Mouse (Mus musculus): ENCODE data around the gene Apobec3. TPM values are rescaled to one million over a fixed set of nuclear protein-coding genes. Genes with fewer than 3 reads are reported as not detected.
A peak's percentile ranks its signal among the peaks of the same experiment; 100 is the strongest.
"Not testable (repeated sequence)": the region's sequence is repeated elsewhere in the genome, so short reads cannot be mapped to it uniquely, and the experiment has no call there.

Gene Apobec3
- polyA plus RNA-seq, 1 experiment from 2014 or later = 11.0 TPM

GRCm38 (mm10) chr15:79879319-79879718, 12.1 kb upstream of the Apobec3 start:
- Histone ChIP-seq H3K9me3 (no peaks in the 10 kb centered on the region), H3K27ac (no peak overlapping the region), H3K4me1 (peaks cover 11% of the 10 kb centered on the region)

DNA sequence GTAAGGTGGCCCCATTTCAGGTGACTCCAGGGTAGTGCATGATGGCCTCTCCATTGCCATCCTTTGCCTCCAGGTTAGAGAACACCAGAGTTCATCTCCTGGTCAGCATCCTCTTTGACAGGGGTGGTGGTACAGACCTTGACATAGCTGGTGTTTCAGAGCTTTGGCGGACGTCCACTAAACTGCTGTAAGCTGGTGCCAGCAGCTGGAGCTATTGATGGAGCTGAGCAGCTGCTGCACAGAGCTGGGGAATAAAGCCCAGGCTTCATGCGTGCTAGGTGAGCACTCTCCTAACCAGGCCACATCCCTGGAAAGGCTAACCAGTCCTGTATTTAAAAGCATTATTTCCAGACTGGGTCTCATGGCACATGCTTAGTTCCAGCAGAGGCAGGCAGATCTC, 11.0 kb upstream of the Apobec3 start:
- Histone ChIP-seq H3K36me3 (replicated peaks) (no peaks in the 10 kb centered on the region), H3K27ac (no peak overlapping the region), H3K9me3 (no peaks in the 10 kb centered on the region), H3K4me1 (peaks cover 11% of the 10 kb centered on the region), H3K4me3 (no peak overlapping the region), H3K27me3 (ENCODE audit: poor library complexity, severe bottlenecking) (peaks cover 12% of the 10 kb centered on the region; the same call in 1 of the 2 replicates)
- WGBS = 88% methylated on average over 3 of the region's 3 CpGs
- DNase-seq (ENCODE audit: extremely low spot score, low spot score) = no peak

More at GRCm38 (mm10) chr15:79879319-79879718, 12.1 kb upstream of the Apobec3 start:
- Histone ChIP-seq H3K36me3 (replicated peaks) (no peaks in the 10 kb centered on the region), H3K27me3 (ENCODE audit: poor library complexity, severe bottlenecking) (peaks cover 12% of the 10 kb centered on the region; the same call in 1 of the 2 replicates), H3K4me3 (no peak overlapping the region)
- no peak for DNase-seq (ENCODE audit: extremely low spot score, low spot score)
- 73% methylated on average over 13 of the region's 13 CpGs for WGBS

- H3K36me3 ChIP-seq (replicated peaks) = no peaks in the 10 kb centered on the region
- DNase-seq (ENCODE audit: extremely low spot score, low spot score) = no peak
- peak overlapping the region; percentile 60 for H3K4me3 ChIP-seq
- 33% methylated on average over 19 of the region's 19 CpGs for WGBS
- H3K27me3 ChIP-seq (ENCODE audit: poor library complexity, severe bottlenecking) = peaks cover 12% of the 10 kb centered on the region; the same call in 1 of the 2 replicates
- peaks cover 11% of the 10 kb centered on the region for H3K4me1 ChIP-seq
- H3K27ac ChIP-seq = peak overlapping the region; percentile 91; the same call in 1 of the 2 replicates
- H3K9me3 ChIP-seq = no peaks in the 10 kb centered on the region
Measured at GRCm38 (mm10) chr15:79882623-79883267, 8.7 kb upstream of the Apobec3 start.

- Histone ChIP-seq H3K36me3 (replicated peaks) (no peaks in the 10 kb centered on the region), H3K4me1 (peaks cover 11% of the 10 kb centered on the region)
- WGBS = under 1% methylated on average over 30 of the region's 30 CpGs
Measured at GRCm38 (mm10) chr15:79883352-79883822, 8.1 kb upstream of the Apobec3 start.

DNA sequence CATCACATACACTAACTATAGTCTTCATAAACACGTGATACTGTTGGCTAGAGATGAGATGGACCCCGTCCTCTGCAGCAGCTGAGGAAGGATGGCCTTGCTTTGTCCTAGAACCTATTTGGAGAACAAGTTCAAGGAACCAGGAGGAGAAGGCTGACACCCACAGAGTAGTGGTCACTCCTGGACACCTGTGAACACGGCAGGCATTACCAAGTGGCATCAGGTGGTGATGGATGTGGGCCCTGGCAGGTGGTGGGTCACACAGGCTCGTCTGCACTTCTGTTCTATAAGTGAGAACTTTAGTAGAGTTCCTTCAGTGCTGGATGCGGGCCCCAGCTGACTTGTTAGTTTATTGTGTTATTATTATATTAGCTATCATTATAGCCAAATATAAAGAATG, 6.6 kb upstream of the Apobec3 start:
- Histone ChIP-seq H3K4me1 (peaks cover 11% of the 10 kb centered on the region), H3K27ac (no peak overlapping the region), H3K4me3 (no peak overlapping the region), H3K9me3 (no peaks in the 10 kb centered on the region), H3K36me3 (replicated peaks) (no peaks in the 10 kb centered on the region), H3K27me3 (ENCODE audit: poor library complexity, severe bottlenecking) (peaks cover 12% of the 10 kb centered on the region; the same call in 1 of the 2 replicates)
- whole genome bisulfite sequencing = 87% methylated on average over 5 of the region's 5 CpGs
- no peak for DNase-seq (ENCODE audit: extremely low spot score, low spot score)

More at GRCm38 (mm10) chr15:79883352-79883822, 8.1 kb upstream of the Apobec3 start:
- Histone ChIP-seq H3K27me3 (ENCODE audit: poor library complexity, severe bottlenecking) (peaks cover 12% of the 10 kb centered on the region; the same call in 1 of the 2 replicates), H3K27ac (peak overlapping the region; percentile 91), H3K4me3 (peak overlapping the region; percentile 60), H3K9me3 (no peaks in the 10 kb centered on the region)
- DNase-seq (ENCODE audit: extremely low spot score, low spot score) = peak; percentile 91

DNA sequence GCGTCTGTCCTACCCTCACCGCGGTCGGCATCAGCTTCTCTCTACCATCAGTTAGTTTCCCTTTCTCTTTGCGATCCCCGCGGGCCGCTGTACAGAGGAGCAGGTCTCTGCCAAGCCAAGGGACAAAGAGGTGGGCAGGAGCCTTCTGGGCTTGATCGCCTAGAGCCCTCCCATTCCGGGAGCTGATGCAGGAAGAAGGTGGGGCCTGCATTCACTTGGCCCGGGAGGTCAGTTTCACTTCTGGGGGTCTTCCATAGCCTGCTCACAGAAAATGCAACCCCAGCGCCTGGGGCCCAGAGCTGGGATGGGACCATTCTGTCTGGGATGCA, 718 bp downstream of the Apobec3 start:
- peaks cover 23% of the 10 kb centered on the region for H3K4me1 ChIP-seq
- WGBS = 0% methylated on average over 12 of the region's 12 CpGs
- peaks cover 34% of the 10 kb centered on the region for H3K27me3 ChIP-seq (ENCODE audit: poor library complexity, severe bottlenecking)
- H3K4me3 ChIP-seq = peak overlapping the region; percentile 51
- DNase-seq (ENCODE audit: extremely low spot score, low spot score) = peak; percentile 55
- peak overlapping the region; percentile 74 for H3K27ac ChIP-seq
- H3K36me3 ChIP-seq (replicated peaks) = no peaks in the 10 kb centered on the region
- no peaks in the 10 kb centered on the region for H3K9me3 ChIP-seq

- DNase-seq (ENCODE audit: extremely low spot score, low spot score) = no peak
- Histone ChIP-seq H3K27ac (0 out of 2 replicates have a peak overlapping the region, but pooled peaks have one; percentile 74), H3K36me3 (replicated peaks) (no peaks in the 10 kb centered on the region), H3K9me3 (no peaks in the 10 kb centered on the region), H3K4me3 (peak overlapping the region; percentile 51), H3K4me1 (peaks cover 23% of the 10 kb centered on the region), H3K27me3 (ENCODE audit: poor library complexity, severe bottlenecking) (peaks cover 34% of the 10 kb centered on the region)
- WGBS = 80% methylated on average over 15 of the region's 15 CpGs
Measured at GRCm38 (mm10) chr15:79892995-79893823, 1.8 kb downstream of the Apobec3 start.

DNA sequence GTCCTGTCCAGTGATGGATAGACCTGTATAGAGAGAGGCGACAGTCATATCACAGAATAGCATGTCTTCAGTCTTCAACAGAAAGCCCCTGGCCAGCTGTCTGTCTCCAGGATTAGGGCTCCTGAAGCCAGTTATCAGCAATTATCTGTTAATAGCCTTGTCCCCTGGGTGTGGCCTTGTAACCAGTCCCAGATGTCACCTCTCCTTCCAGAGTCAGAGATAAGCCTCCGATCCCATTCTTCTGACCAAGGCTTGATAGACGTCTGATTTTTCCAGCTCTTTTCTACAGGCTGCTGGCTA, 2.3 kb downstream of the Apobec3 start:
- 66% methylated on average over 3 of the region's 3 CpGs for WGBS

GRCm38 (mm10) chr15:79894343-79894742, 2.9 kb downstream of the Apobec3 start:
- Histone ChIP-seq H3K4me1 (peaks cover 23% of the 10 kb centered on the region), H3K9me3 (no peaks in the 10 kb centered on the region), H3K36me3 (replicated peaks) (no peaks in the 10 kb centered on the region), H3K4me3 (no peak overlapping the region), H3K27me3 (ENCODE audit: poor library complexity, severe bottlenecking) (peaks cover 34% of the 10 kb centered on the region), H3K27ac (no peak overlapping the region)
- DNase-seq (ENCODE audit: extremely low spot score, low spot score) = no peak
- WGBS = 81% methylated on average over 4 of the region's 4 CpGs

More for the DNA sequence above, 2.3 kb downstream of the Apobec3 start:
- H3K9me3 ChIP-seq = no peaks in the 10 kb centered on the region
- H3K36me3 ChIP-seq (replicated peaks) = no peaks in the 10 kb centered on the region
- no peak overlapping the region for H3K27ac ChIP-seq
- peaks cover 23% of the 10 kb centered on the region for H3K4me1 ChIP-seq
- no peak overlapping the region for H3K4me3 ChIP-seq
- H3K27me3 ChIP-seq (ENCODE audit: poor library complexity, severe bottlenecking) = peaks cover 34% of the 10 kb centered on the region
- no peak for DNase-seq (ENCODE audit: extremely low spot score, low spot score)

DNA sequence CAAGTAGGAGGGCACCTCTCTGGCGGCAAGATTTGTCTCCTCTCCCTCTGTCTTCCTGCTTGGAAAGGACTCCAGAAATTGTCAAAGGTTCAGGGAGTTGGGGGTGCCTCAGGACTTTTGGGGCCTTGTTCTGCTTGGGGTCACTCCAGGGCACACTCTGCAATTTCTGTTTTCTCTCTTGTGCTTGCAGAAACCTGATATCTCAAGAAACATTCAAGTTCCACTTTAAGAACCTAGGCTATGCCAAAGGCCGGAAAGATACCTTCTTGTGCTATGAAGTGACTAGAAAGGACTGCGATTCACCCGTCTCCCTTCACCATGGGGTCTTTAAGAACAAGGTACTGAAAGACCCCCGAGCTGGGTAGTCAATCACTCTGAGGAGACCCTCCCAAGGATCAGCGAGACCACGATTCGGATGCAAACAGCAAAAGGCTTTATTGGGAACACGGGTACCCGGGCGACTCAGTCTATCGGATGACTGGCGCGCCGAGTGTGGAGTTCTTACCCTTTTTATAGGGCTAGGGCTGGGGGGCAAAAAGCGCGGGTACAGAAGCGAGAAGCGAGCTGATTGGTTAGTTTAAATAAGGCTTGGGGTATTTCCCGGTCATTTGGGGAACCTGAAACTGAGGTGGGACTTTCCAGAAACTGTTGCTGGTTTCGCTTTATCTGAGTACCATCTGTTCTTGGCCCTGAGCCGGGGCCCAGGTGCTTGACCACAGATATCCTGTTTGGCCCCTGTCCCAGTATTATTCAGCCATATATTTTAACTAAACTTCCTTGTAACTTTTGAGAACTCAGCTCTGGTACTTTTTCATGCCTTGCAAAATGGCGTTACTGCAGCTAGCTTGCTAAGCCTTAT, 4.0 kb downstream of the Apobec3 start:
- not testable (repeated sequence) for H3K27ac ChIP-seq; H3K4me3 ChIP-seq; DNase-seq (ENCODE audit: extremely low spot score, low spot score); H3K9me3 ChIP-seq; H3K36me3 ChIP-seq (replicated peaks)
- Histone ChIP-seq H3K27me3 (ENCODE audit: poor library complexity, severe bottlenecking) (peaks cover 32% of the 10 kb centered on the region), H3K4me1 (peaks cover 23% of the 10 kb centered on the region)
- 91% methylated on average over 13 of the region's 23 CpGs for WGBS

DNA sequence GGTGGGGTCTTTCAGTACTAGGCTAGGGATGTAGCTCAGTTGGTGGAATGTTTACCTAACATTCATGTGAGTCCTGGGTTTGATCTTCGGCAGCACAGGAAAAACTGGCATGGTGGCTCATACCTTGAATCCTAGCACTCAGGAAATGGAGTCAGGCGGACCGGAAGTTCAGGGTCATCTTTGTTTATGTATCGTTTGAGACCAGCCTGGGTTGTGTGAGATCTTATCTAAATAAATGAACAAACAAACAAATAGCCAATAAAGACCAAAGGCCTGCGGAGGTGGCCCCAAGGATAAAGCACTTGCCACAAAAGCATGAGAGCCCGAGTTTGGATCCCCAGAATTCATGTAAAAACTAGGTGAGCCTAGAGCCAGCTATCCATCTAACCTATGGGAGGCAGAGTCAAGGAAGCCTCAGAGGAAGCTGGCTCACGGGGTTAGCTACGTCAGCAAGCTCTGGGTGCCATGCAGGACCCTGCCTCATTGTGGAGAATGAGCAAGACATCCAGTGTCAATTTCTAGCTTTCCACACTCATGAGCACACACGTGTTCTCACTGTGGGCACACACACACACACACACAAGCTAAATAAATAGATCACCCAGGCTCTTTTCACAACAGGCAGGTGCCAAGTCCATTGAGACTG, 4.7 kb downstream of the Apobec3 start:
- Histone ChIP-seq H3K4me1 (peaks cover 22% of the 10 kb centered on the region), H3K9me3 (no peaks in the 10 kb centered on the region), H3K4me3 (no peak overlapping the region), H3K27ac (no peak overlapping the region), H3K36me3 (replicated peaks) (no peaks in the 10 kb centered on the region), H3K27me3 (ENCODE audit: poor library complexity, severe bottlenecking) (peaks cover 25% of the 10 kb centered on the region)
- WGBS = 89% methylated on average over 9 of the region's 9 CpGs
- no peak for DNase-seq (ENCODE audit: extremely low spot score, low spot score)

DNA sequence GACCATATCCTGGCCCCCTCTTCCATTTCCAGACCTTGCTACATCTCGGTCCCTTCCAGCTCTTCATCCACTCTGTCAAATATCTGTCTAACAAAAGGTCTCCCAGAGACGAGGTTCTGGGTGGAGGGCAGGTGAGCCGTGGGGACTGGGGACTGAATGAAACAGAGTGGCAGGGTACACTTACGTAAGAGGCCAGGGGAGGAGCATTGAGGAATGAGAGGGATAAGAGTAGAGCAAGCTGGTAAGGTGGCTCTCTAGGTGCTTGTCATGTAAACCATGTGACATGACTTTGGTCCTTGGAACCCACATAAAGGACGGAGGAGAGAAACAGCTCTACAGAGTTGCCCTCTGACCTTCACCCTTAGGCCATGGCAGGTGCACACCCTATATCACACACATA, 7.5 kb downstream of the Apobec3 start:
- 85% methylated on average over 5 of the region's 5 CpGs for WGBS
- H3K27ac ChIP-seq = no peak overlapping the region
- no peak overlapping the region for H3K4me3 ChIP-seq
- H3K27me3 ChIP-seq (ENCODE audit: poor library complexity, severe bottlenecking) = no peaks in the 10 kb centered on the region
- no peaks in the 10 kb centered on the region for H3K9me3 ChIP-seq
- no peaks in the 10 kb centered on the region for H3K36me3 ChIP-seq (replicated peaks)
- H3K4me1 ChIP-seq = no peaks in the 10 kb centered on the region
- no peak for DNase-seq (ENCODE audit: extremely low spot score, low spot score)

All from forebrain, embryonic 10.5 days (tissue).